Mouse (Mus musculus) bone marrow, adult 2 months (tissue): ENCODE data around the gene Lst1.
A peak's percentile ranks its signal among the peaks of the same experiment; 100 is the strongest.

Experiments used
- CTCF ChIP-seq: fragments of 200-500 bp; IDR thresholded peaks from 2 replicates; pipeline ENCODE4 v1.5.1; 2011; ENCODE audit warnings: low read length, control low read depth; ENCODE audit not compliant: control insufficient read depth, insufficient read depth
- POLR2A ChIP-seq: fragments of 200-500 bp; IDR thresholded peaks from 2 replicates; pipeline ENCODE4 v1.6.1; 2011; ENCODE audit warnings: low read depth, mild to moderate bottlenecking, control low read depth, low read length, borderline replicate concordance; ENCODE audit not compliant: control insufficient read depth

GRCm38 (mm10) chr17:35236390-35236746 lies 48.1 kb upstream of the Lst1 start:
- TF ChIP-seq CTCF (peak; percentile 98), POLR2A (no peak)
